Mouse (Mus musculus) myocyte (in vitro differentiated cells): ENCODE measurements around the gene Rps6kb1. TPM values are rescaled to one million over a fixed set of nuclear protein-coding genes. Genes with fewer than 3 reads are reported as not detected.
A peak's percentile ranks its signal among the peaks of the same experiment; 100 is the strongest.

Experiments used
- H3K27me3 ChIP-seq: one replicate; pipeline ENCODE4 v1.6.1; 2011; ENCODE audit not compliant: control insufficient read depth, insufficient read depth, insufficient read length
- H3K36me3 ChIP-seq: one replicate; pipeline ENCODE4 v1.6.1; 2011; ENCODE audit not compliant: control insufficient read depth, insufficient read depth
- H3K4me2 ChIP-seq: one replicate; pipeline ENCODE4 v1.6.1; 2011; ENCODE audit warnings: low read depth, control low read depth
- H3K4me3 ChIP-seq: one replicate; pipeline ENCODE4 v1.5.1; 2011; ENCODE audit warnings: mild to moderate bottlenecking, control low read depth, moderate library complexity
- H3K79me2 ChIP-seq: one replicate; pipeline ENCODE4 v1.6.1; 2011; ENCODE audit not compliant: control insufficient read depth, insufficient read depth
- H3ac ChIP-seq: one replicate; pipeline ENCODE4 v1.6.1; 2011; ENCODE audit not compliant: control insufficient read depth, insufficient read length
- CEBPB ChIP-seq: IDR thresholded peaks from 2 replicates; pipeline ENCODE4 v1.6.1; 2011; ENCODE audit warnings: mild to moderate bottlenecking, moderate library complexity; ENCODE audit not compliant: poor library complexity, insufficient read depth, severe bottlenecking
- E2F4 ChIP-seq: IDR thresholded peaks from one replicate; pipeline ENCODE4 v1.6.1; 2011; ENCODE audit warnings: mild to moderate bottlenecking, control low read depth, moderate library complexity; ENCODE audit not compliant: insufficient read depth
- MAX ChIP-seq: IDR thresholded peaks from one replicate; pipeline ENCODE4 v1.6.1; 2011; ENCODE audit warnings: low read depth, mild to moderate bottlenecking, control low read depth
- MYOD1 ChIP-seq, 3 experiments: IDR thresholded peaks; one replicate each; pipeline ENCODE4 v1.6.1; 2011; ENCODE audit warnings: control low read depth in 2 of 3, low read depth in 2 of 3, mild to moderate bottlenecking in 2 of 3, moderate library complexity in 1 of 3; ENCODE audit not compliant: insufficient read length in 2 of 3, control insufficient read depth in 1 of 3
- MYOG ChIP-seq, 3 experiments: IDR thresholded peaks; one replicate each; pipeline ENCODE4 v1.6.1; 2011; ENCODE audit warnings: control low read depth in 2 of 3, low read depth in 2 of 3, mild to moderate bottlenecking in 2 of 3; ENCODE audit not compliant: insufficient read length in 2 of 3, control insufficient read depth in 1 of 3, insufficient read depth in 1 of 3
- POLR2A ChIP-seq: IDR thresholded peaks from one replicate; pipeline ENCODE4 v1.6.1; 2011; ENCODE audit warnings: low read depth, mild to moderate bottlenecking, control low read depth, moderate library complexity; ENCODE audit not compliant: insufficient read length
- POLR2AphosphoS2 ChIP-seq: IDR thresholded peaks from one replicate; pipeline ENCODE4 v1.6.1; 2011; ENCODE audit warnings: low read depth, control low read depth; ENCODE audit not compliant: insufficient read length
- REST ChIP-seq: IDR thresholded peaks from one replicate; pipeline ENCODE4 v1.6.1; 2011; ENCODE audit warnings: mild to moderate bottlenecking, control low read depth, moderate library complexity; ENCODE audit not compliant: insufficient read depth, insufficient read length
- SRF ChIP-seq: IDR thresholded peaks from one replicate; pipeline ENCODE4 v1.6.1; 2011; ENCODE audit warnings: low read depth; ENCODE audit not compliant: control insufficient read depth, insufficient read length
- TCF12 ChIP-seq: IDR thresholded peaks from one replicate; pipeline ENCODE4 v1.6.1; 2011; ENCODE audit warnings: mild to moderate bottlenecking, control low read depth; ENCODE audit not compliant: poor library complexity, insufficient read depth, severe bottlenecking
- TCF3 ChIP-seq: IDR thresholded peaks from one replicate; pipeline ENCODE4 v1.6.1; 2011; ENCODE audit warnings: low read depth, control low read depth; ENCODE audit not compliant: insufficient read length
- USF1 ChIP-seq: IDR thresholded peaks from one replicate; pipeline ENCODE4 v1.6.1; 2011; ENCODE audit warnings: low read depth, mild to moderate bottlenecking, control low read depth, moderate library complexity
- polyA plus RNA-seq: library from polyadenylated mRNA; unstranded; fragments of >200 nt; fragmentation: generic; extraction: Trizol; gene quantifications from one replicate; pipeline ENCODE4 v1.2.1, GENCODE M21; 2012; ENCODE audit warnings: missing spikeins

Gene Rps6kb1
- polyA plus RNA-seq, 1 experiment, result 13.0 TPM

- Histone ChIP-seq H3K27me3 (no peaks in the 10 kb centered on the region), H3K36me3 (peaks cover 25% of the 10 kb centered on the region), H3ac (no peak overlapping the region), H3K4me3 (no peak overlapping the region), H3K4me2 (peak overlapping the region; percentile 92), H3K79me2 (peaks cover 29% of the 10 kb centered on the region)
- no peak for TF ChIP-seq SRF
- no peak for TF ChIP-seq USF1
- no peak for TF ChIP-seq E2F4
- no peak for TF ChIP-seq MYOG (IDR thresholded peaks at IDR 0.05; ENCODE audit: control insufficient read depth in 1 of 3, insufficient read depth in 1 of 3, insufficient read length in 2 of 3, low read depth in 2 of 3)
- TF ChIP-seq MYOD1 (IDR thresholded peaks at IDR 0.05; ENCODE audit: control insufficient read depth in 1 of 3, insufficient read length in 2 of 3, low read depth in 2 of 3), result no peak
- TF ChIP-seq POLR2AphosphoS2, result peak; percentile 67
- no peak for TF ChIP-seq POLR2A
Observed at GRCm38 (mm10) chr11:86579731-86580318, 35.2 kb upstream of the Rps6kb1 start.

- H3ac ChIP-seq, result no peak overlapping the region
- peak overlapping the region; percentile 92 for H3K4me2 ChIP-seq
- no peak for TF ChIP-seq CEBPB
- TF ChIP-seq POLR2A, result peak; percentile 23
- TF ChIP-seq POLR2AphosphoS2, result peak; percentile 79
- peaks cover 21% of the 10 kb centered on the region for H3K79me2 ChIP-seq
- H3K27me3 ChIP-seq, result no peaks in the 10 kb centered on the region
- peaks cover 18% of the 10 kb centered on the region for H3K36me3 ChIP-seq
- no peak overlapping the region for H3K4me3 ChIP-seq
Observed at GRCm38 (mm10) chr11:86578809-86579730, 34.5 kb upstream of the Rps6kb1 start.

- H3ac ChIP-seq, result no peak overlapping the region
- no peaks in the 10 kb centered on the region for H3K27me3 ChIP-seq
- no peak overlapping the region for H3K4me3 ChIP-seq
- H3K79me2 ChIP-seq, result peaks cover 13% of the 10 kb centered on the region
- peaks cover 11% of the 10 kb centered on the region for H3K36me3 ChIP-seq
- TF ChIP-seq MYOD1 (IDR thresholded peaks at IDR 0.05; ENCODE audit: control insufficient read depth in 1 of 3, insufficient read length in 2 of 3, low read depth in 2 of 3) (peak in 2 of 3 experiments; percentile 75 to 84), SRF (no peak), POLR2A (peak; percentile 26), MYOG (IDR thresholded peaks at IDR 0.05; ENCODE audit: control insufficient read depth in 1 of 3, insufficient read depth in 1 of 3, insufficient read length in 2 of 3, low read depth in 2 of 3) (peak in 2 of 3 experiments; percentile 35 to 80), POLR2AphosphoS2 (peak; percentile 63)
- H3K4me2 ChIP-seq, result peak overlapping the region; percentile 92
Observed at GRCm38 (mm10) chr11:86578106-86578808, 33.7 kb upstream of the Rps6kb1 start.

- 0 out of 2 replicates have a peak, but pooled peaks have one; percentile 14 for TF ChIP-seq CEBPB
- TF ChIP-seq POLR2A, result peak; percentile 45
- peak; percentile 38 for TF ChIP-seq POLR2AphosphoS2
- TF ChIP-seq TCF3, result no peak
- TF ChIP-seq MYOG (IDR thresholded peaks at IDR 0.05; ENCODE audit: control insufficient read depth in 1 of 3, insufficient read depth in 1 of 3, insufficient read length in 2 of 3, low read depth in 2 of 3), result no peak
- peak; percentile 91 for TF ChIP-seq SRF
- peak in 2 of 3 experiments; percentile 22 to 41 for TF ChIP-seq MYOD1 (IDR thresholded peaks at IDR 0.05; ENCODE audit: control insufficient read depth in 1 of 3, insufficient read length in 2 of 3, low read depth in 2 of 3)
- no peak for TF ChIP-seq MAX
- Histone ChIP-seq H3K4me3 (no peak overlapping the region), H3ac (no peak overlapping the region), H3K79me2 (peaks cover 3% of the 10 kb centered on the region), H3K4me2 (peak overlapping the region; percentile 92), H3K36me3 (peaks cover under 1% of the 10 kb centered on the region), H3K27me3 (no peaks in the 10 kb centered on the region)
Observed at GRCm38 (mm10) chr11:86577231-86577630, 32.6 kb upstream of the Rps6kb1 start.

GRCm38 (mm10) chr11:86575632-86576378 is 31.2 kb upstream of the Rps6kb1 start:
- H3K4me3 ChIP-seq, result no peak overlapping the region
- no peak overlapping the region for H3ac ChIP-seq
- H3K79me2 ChIP-seq, result no peaks in the 10 kb centered on the region
- no peaks in the 10 kb centered on the region for H3K36me3 ChIP-seq
- peak overlapping the region; percentile 92 for H3K4me2 ChIP-seq
- TF ChIP-seq MYOD1 (IDR thresholded peaks at IDR 0.05; ENCODE audit: control insufficient read depth in 1 of 3, insufficient read length in 2 of 3, low read depth in 2 of 3) (no peak), REST (no peak), MAX (no peak), MYOG (IDR thresholded peaks at IDR 0.05; ENCODE audit: control insufficient read depth in 1 of 3, insufficient read depth in 1 of 3, insufficient read length in 2 of 3, low read depth in 2 of 3) (no peak), POLR2AphosphoS2 (no peak), TCF12 (no peak), CEBPB (no peak)
- no peaks in the 10 kb centered on the region for H3K27me3 ChIP-seq
